Mouse (Mus musculus) heart, postnatal 4 days (tissue): ENCODE measurements around the gene Vmn1r50. TPM values are rescaled to one million over a fixed set of nuclear protein-coding genes. Genes with fewer than 3 reads are reported as not detected.
"Not testable (repeated sequence)": the region's sequence is repeated elsewhere in the genome, so short reads cannot be mapped to it uniquely, and the experiment has no call there.

ENCODE experiments used
- DNase-seq: peaks from one replicate; pipeline ENCODE4 v3.0.0; 2021
- total RNA-seq, 2 experiments: library from RNA; stranded (reverse); gene quantifications; 2 replicates each; pipeline ENCODE4 v1.2.3; 2021

The Vmn1r50 gene
- not detected for total RNA-seq

DNA sequence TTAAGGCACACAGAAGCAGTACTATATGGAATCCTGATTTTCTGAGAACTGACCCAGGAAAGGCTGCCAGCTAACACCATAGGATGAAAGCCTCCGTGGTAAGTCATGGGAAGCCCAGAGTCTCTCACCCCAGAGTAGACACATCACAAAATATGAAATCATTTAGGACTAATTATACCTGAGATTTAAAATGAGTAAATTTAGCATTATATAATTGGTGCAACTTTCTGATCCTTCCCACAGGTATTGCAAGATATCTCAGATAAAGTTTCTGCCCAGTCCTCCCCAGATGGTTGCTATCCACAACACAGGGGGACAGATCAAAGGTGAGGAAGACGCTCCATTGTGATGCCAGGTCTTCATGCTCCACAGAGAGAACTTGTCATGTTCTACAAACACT is at the start of gene Vmn1r50:
TSS of gene Vmn1r50 (plus strand) at position 301 of the 400 bp plus-strand sequence.
- no peak for DNase-seq

- no peak for DNase-seq
These were observed 22.8 kb upstream of the Vmn1r50 start, which contains the start of gene Vmn1r49 for GRCm38 (mm10) chr6:90078406-90078805. Vmn1r49 (minus strand) TSS chr6:90078506.

GRCm38 (mm10) chr6:90100566-90100965 is 664 bp upstream of the Vmn1r50 start:
- DNase-seq: no peak

DNA sequence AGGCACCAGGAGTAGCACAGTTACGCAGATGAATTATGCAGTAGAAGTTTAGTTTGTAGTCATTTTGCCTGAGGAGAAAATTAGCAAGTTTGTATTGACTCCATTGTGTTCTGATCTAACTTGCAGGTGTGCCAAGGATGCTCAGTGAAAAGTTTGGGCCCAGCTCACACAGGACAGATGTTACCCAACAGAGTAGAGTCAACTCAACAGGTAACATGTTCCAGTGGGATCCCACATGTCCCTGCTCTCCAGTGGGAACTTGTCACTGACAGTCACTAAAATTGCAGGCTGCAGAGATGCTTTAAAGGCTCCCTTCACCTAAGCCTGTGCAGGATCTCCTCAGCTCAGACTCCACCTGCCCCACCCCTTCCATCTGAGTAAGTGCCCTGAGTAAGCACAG is 21.1 kb downstream of the Vmn1r50 start, which contains the start of gene Vmn1r51:
TSS of gene Vmn1r51 (plus strand) at position 301 of the 400 bp plus-strand sequence.
- not testable (repeated sequence) for DNase-seq

Other genes with a start within 250 kb of the Vmn1r50 start
- gene Vmn1r42, start 225.0 kb upstream of the Vmn1r50 start, total RNA-seq: not detected
- not detected for gene Vmn1r43, start 225.0 kb upstream of the Vmn1r50 start, total RNA-seq
- gene Vmn1r44, start 217.8 kb upstream of the Vmn1r50 start, total RNA-seq: not detected
- gene Vmn1r45, start 160.8 kb upstream of the Vmn1r50 start, total RNA-seq: not detected
- not detected for gene Vmn1r46, start 132.1 kb upstream of the Vmn1r50 start, total RNA-seq
- not detected for gene Vmn1r47, start 85.3 kb upstream of the Vmn1r50 start, total RNA-seq
- gene Vmn1r48, start 64.6 kb upstream of the Vmn1r50 start, total RNA-seq: not detected
- not detected for gene Vmn1r49, start 22.9 kb upstream of the Vmn1r50 start, total RNA-seq
- gene Vmn1r51, start 21.2 kb downstream of the Vmn1r50 start, total RNA-seq: not detected
- gene Vmn1r52, start 73.4 kb downstream of the Vmn1r50 start, total RNA-seq: not detected
- not detected for gene V1ra8, start 101.4 kb downstream of the Vmn1r50 start, total RNA-seq
- gene Vmn1r53, start 123.0 kb downstream of the Vmn1r50 start, total RNA-seq: not detected
- not detected for gene Vmn1r54, start 144.9 kb downstream of the Vmn1r50 start, total RNA-seq
- not detected for gene BC048671, start 199.8 kb downstream of the Vmn1r50 start, total RNA-seq
- not detected for gene Chst13, start 223.8 kb downstream of the Vmn1r50 start, total RNA-seq
- not detected for gene Uroc1, start 231.9 kb downstream of the Vmn1r50 start, total RNA-seq